Mouse (Mus musculus) T-helper 1 cell (primary cell): ENCODE results near the gene Adcy7.

Experiments
- in situ Hi-C: fragments of 300-600 bp; cut with MboI, MseI; formaldehyde crosslinking; loops from one replicate; pipeline ENCODE4 v1.15.1; 2025; ENCODE audit warnings: high pct_unique_total_duplicates

Gene Adcy7

DNA sequence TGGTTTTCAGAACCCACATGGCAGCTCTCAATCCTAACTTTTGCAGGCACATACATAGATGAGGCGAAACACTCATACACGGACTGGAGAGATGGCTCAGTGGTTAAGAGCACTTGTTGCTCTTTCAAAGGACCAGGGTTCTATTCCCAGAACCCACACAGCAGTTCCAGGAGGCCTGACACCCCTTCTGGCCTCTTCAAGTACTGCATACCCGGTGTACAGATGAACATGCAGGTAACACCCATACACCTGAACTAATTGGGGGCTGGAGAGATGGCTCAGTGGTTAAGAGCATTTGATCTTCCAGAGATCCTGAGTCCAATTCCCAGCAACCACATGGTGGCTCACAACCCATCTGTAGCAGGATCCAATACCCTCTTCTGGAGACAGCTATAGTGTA, 2.1 kb upstream of the Adcy7 start:
- in situ Hi-C loops: loop anchor here (5.0 to 10.0 kb wide), 3 partner anchors 87 to 425 kb away; partner anchors contain the start of genes Cyld and Snx20

DNA sequence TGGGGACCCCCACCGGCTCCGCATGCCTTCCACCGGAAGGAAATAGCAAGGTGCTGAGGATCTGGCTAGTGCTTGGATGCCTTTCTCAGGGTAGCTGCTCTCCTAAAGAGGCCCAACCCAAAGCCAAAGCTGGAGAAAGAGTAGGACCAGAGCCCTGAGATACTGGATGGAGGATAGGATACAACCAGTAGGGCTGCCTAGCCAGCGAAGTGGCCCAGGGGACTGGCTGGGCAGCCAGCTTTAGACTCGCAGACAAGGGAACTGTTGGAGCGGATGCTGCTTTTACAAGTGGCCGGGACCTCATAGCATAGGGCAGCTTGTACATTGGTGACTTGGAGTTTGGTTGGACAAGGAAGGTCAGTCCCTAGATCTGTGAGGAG, 838 bp downstream of the Adcy7 start:
- in situ Hi-C loops: loop anchor here (5.0 to 10.0 kb wide), 3 partner anchors 84 to 422 kb away; partner anchors contain the start of genes Cyld and Snx20

DNA sequence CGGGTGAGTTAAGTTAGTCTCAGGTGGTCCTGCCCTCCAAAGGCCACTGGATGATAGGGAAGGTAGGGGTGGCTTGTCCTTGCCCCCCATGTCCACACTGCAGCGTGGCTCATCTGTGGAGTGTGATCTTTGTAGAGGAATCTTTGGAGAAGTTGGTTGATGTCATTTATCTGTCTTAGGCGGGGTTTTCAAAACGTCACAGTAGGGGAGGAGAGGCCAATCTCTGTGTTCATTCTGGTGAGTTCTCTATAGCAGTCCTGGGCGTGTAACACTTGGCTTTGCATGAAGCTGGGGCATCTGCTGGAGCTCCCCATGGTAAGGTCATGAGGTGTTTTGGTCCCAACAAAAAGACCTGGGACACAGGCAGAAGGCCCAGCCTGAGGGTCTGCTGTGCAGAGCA, 1.9 kb downstream of the Adcy7 start:
- in situ Hi-C loops: loop anchor here (5.0 to 10.0 kb wide), 3 partner anchors 83 to 421 kb away; partner anchors contain the start of genes Cyld and Snx20

DNA sequence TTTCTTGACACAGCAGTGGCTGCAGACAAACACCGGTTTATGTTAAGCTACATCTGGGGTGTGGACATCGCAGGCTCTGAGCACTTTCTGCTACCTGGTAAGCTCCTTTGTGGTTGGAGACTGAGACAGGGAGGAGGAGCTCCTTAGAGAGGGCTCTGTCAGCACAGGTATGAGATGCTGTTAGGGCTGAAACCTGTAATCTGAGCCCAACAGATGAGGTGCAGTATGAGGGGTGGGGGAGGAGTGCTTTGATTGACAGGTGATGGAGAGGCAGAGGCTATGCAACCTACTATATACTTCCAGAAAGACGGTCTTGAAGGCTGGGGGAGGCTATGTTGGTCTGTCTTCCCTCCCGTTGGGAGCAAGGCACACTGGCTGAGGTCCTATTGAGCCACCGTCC, 7.0 kb downstream of the Adcy7 start:
- in situ Hi-C loops: loop anchor here (10.0 kb wide), 1 partner anchor 416 kb away; the partner anchor contains the start of gene Cyld

DNA sequence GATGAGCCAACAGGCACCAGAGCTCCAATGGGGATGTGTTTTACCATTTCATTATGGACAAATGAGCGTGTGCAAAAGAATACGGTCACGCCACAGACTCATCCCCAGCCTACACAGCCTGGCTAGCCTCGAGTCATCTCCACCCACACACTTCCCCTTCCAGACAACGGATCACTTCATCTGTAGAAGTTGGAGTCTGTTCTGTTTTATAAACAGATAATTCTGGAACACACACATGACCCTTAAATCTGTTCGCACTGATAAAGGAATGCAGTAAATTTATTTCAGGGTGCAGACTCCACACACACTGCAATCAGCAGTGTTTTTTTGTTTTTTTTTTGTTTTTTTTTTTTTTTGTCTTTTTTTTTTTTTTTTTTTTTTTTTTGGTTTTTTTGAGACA, 7.5 kb downstream of the Adcy7 start:
- in situ Hi-C loops: loop anchor here (10.0 kb wide), 1 partner anchor 415 kb away; the partner anchor contains the start of gene Cyld

DNA sequence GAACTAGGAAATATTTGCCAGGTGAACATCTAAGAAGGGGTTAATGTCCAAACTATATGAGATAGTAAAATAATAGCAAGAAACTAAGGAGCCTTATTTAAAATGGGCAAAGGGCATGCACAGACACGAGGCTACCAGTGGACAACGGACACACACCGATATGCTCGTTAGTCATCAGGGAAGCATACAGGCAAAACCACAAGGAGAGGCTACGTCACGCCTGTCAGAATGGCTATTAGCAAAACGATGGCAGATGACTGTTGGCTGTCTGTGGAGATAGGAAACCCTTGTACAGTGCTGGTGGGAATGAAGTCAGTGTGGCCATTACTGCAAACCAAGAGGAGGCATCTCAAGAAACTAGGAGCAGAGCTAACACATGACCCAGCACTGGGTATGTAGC, 8.7 kb downstream of the Adcy7 start:
- in situ Hi-C loops: no loop called here

DNA sequence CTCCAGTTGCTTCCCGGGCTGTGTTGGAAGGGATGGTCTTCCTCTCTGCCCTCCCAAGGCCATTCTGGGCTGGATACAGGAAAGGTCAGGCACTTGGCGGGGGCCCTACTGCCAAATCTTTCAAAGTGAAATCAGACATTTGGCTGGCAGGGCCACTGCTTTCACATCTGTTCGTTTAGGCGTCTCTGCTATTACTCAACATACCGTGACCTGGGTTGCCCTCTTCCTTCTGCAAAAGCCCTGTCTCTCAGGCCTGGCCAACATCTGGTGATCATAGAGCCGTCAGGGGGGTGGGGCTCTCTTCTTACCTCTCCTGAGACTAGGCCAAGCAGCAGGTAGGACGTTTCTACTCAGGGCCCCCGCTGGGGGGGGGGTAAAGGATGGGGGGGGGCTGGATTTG, 10.5 kb downstream of the Adcy7 start:
- in situ Hi-C loops: no loop called here

DNA sequence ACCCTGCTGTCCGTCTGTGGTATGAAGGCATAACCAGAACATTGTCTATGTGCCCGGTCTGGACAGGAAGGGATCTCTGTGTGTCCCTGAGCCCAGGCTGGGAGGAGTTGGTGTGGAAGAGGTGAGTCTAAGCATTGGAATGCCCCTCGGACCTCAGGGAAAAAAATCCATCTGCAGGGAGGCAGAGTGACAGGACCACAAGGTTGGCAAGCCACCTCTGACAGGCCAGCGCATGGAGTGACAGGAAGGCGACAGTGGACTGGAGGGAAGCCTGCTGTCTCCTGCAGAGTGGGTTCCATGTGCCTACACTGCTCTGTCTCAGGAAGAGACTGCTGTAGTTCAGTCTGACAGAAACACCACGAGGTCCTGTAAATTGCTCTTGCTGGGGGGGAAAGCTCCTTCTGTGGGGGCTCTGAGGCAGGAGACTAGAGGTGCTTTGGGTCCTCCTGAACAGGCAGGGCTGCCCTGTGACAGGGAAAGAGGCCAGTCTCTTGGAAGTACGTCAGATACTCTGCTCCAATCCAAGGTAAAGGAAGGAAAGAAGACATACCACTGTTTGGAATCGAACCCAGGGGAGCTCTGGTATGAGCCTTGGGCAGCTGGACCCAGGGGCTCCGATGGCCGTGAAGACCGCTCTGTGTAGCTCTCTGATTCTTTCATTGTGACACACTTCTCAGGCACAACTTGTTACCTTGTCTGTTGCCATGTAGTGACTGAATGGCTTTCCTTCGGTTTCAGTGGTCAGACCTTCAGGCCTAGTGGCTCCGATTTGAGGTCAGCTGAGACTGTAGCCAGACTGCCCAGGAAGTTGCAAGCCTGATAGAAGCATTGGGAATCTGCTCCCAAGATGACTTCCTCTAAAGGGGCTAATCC, 11.3 kb downstream of the Adcy7 start:
- in situ Hi-C loops: no loop called here

DNA sequence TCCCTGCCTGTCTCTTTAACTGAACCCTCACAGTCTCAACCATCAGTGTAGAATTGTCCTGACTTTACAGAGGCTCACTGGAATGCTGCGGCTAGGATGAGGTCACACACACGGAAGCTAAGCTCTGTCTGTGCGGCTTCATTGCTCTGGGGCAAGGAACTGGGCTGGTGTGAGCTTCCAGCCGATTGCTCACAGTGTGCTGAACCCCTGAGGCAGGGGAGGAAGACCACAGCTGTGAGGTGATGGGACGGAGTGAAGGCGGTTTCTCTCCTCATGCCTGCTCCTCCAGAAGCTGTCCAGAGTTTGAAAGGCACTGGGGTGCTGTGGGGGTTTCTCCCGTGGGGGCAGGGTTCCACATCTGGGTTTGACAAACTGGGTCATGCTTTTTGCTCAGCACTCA, 12.5 kb downstream of the Adcy7 start:
- in situ Hi-C loops: no loop called here

DNA sequence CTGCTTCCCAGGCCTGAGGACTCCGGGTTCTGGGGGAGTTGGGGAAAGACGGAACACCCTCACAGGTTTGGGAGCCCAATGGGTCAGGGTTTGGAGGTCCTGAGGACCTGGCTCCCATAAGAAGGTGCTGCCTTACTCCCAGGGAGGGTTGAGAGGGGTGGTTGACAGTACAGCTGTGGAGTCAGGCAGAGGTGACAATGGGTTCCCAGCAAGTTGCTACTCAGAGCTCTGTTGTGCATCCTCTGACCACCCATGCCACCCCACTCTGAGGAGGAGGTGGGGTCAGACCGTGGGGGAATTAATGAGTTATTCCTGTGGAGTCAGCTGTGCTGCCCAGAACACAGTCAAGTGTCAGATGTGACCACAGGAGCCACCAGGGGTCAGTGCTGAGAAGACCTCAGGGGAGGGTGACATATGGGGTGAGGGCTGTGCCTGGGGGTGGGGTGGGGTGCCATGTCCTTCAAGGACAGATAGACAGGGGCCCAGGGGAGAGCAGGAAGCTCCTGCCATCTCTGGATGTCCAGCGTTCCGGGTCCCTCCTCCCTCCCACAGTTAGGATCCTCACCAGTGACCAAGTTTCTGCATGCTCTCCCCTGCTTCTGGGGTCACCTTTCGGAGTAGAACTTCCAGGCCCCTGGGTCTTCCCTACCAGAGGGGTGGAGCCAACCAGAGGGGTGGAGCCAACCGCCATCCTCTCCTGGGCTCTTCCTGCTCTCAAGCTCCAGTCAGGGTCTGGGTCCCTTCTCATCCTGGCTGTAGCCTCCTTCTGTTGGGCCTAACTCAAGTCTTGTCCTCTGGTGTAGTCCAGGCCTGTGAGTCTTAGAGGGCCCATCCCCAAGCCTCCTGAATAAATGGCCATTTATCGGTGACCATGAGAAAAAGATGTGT, 13.5 kb downstream of the Adcy7 start:
- in situ Hi-C loops: no loop called here

DNA sequence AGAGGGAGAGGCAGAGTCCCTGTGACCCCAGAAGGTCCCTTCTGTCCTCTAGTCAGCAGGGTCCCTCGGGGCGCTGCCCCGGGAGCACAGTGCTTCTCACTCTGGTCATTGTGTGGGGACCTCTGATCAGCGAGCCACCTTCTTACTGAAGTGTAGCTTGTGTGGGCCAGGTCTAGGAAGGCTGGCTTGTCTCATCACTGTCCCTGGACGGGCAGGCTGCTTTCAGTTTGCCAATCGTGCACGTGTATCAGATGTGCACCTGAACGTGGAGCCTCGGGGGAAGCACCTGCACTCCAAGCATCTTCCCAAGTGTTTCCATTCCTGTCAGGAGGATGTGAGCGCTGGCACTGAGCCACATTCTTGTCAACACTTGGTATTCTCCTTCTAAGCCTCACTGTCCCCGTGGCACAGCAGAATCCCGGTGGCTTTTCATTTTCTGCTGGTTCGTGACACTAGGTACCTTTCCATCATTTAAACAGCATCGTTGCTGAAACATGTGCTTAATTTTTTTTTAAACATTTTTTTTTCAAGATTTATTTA, 14.3 kb downstream of the Adcy7 start:
- in situ Hi-C loops: no loop called here

DNA sequence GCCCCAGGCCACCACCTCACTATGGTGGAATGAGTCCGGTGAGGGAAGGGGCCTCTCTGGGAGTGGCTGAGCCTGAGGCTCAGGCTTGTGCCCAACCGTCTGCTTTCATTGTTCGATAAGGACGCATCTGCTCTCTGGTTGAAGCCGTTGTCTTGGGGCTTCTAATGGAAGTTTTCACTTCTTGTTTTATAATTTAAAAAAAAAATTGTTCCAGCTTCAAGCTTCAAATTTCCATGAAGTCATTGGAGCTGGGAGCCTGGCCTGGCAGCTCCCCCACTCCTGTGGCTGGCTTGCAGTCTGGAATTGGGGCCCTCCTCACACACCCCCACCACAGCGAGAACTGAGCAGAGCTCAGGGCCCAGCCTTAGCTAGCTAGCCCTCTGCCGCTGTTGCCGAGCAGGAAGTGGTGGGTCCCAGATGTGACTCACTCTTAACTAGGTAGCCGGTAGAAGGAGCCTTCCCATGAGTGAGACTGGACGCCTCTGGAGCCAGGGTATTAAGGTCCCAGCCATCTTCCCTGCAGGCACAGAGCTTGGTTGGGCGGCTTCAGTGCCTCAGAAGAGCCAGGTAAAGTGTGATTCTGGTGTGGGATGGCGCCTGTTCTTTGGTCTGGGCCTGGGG, 16.5 kb downstream of the Adcy7 start:
- in situ Hi-C loops: no loop called here

DNA sequence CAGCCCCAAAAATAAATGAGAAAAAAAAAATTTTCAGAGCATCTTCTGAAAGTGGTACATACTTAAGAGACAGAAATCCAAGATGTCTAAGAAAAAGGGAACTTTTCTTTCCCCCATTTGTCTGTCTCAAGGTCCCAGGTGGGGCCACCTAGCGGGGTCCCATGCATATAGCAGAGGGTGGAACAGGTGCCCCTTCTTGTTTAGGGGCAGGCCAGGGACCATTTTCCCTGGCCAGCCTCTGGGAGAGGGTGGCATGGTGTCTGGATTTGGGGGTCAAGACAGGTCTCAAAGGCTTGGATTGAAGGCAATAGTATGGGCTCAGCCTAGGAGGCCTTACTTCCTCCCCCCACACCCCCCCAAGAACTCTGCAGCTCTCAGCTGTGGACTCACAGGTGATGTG, 17.7 kb downstream of the Adcy7 start:
- in situ Hi-C loops: no loop called here

DNA sequence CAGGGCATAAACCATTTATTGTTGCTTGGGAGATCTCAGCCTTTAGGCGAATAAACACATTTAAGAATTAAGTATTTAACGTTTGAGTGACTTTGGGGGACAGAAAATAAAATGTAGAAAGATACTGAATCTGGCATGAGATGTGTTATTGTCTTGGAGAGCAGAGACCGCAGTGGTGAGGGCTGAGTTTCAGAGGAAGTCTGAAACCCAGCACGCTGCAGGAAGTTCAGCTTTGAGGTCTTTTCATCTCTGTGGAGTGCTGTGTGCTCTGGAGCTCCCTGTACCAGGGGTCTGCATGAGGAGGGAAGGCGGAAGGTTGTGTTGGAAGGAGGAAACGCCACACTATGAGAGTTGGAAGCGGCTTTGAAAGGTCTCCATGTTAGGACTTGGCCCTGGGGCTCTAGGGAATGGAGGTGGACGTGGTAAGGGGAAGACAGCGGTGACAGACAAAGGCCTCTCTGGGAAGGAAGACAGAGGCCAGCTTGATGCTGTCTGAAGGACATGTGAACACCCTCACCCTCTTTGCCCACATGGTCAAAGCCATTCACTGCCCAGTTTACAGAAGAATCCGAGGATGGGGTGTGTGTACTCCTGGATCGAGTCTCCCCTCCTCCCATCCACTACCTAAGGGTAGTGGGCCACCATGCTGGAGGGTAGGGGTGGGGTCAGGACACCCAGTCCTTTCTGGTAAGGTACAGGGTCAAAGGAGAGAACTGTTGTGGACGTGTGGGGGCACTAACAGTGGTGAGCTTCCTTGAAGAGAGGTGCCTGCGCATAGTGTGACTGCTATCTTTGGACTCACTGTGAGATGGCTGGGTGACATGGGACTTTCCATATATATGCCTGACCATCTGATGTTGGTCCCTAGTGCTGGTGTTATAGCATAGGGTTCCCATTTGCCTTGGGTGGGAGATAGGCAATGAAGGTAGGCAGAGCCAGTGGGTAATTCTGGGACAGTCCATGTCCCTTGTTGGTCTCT, 18.4 kb downstream of the Adcy7 start:
- in situ Hi-C loops: no loop called here

DNA sequence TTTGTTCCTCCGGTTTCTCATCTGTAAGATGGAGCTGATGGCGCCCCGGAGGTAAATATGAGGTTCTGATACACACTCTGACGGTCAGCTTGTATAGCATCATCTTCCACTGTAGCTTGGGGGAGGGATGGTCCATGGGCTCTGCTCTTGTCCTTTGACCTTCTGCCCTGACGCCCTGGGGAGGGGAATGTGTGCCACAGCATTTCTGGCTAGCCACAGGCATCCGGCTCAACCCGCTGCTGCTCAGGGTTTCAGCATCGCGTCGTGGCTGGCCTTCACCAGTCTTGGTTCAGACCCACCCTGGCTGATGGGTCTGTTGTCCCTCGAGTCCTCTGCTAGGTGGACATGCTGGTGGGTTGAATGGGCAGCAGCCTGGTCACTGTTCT, 19.1 kb downstream of the Adcy7 start:
- in situ Hi-C loops: no loop called here

DNA sequence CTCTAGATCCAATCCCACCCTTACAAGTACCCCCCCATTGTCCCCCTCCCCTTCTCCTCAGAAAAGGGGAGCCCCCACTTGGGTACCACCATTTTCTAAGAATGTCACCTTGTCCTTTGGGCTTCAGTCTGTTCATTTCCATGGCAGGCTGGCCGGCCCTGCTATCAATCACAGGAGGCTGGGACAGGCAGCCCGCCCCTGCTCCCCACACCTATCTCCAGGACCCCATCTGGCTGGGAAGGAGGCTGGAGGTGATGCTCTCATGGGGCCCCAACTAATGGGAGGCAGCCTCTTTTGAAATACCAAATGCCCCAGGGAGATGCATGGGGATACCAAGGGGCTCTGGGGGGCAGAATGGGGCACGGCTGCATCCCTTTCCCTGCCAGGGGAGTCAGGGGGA, 20.7 kb downstream of the Adcy7 start:
- in situ Hi-C loops: no loop called here

DNA sequence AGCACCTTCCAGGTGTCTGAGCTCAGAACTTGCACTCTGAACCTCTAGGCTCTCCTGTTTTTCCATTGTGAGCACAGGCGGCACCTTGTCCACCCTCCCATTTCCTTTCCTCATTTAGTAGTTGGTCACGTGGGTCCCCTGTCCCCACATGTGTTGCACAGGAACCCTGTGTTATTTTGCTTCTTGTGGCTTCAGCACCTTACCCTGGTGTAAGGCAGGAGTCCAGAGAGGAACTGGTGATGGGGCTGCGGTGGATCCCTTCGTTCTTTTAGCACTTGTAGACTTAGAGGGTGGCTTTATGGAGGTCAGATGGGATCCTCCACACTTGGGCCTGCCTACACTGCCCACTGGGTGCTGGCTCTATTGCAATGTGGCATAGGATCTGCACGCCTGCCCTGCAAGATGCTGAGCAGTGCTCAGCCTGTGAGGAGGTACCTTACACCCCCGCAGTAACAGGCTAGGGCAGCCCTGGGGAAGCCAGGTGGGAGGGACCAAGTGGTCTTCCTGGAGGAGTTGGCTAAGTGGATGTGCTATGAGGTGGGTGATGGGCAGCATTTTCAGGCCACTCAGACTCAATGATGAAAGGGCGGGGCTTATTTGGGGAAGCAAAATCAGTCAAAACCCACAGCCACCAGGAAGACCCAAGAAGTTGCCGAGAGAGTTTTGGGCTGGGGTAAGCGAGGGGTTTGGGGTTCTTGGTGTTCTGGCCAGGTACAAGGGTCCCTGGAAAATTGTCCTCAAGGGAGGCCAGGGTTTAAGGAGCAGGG, 21.6 kb downstream of the Adcy7 start:
- in situ Hi-C loops: no loop called here

DNA sequence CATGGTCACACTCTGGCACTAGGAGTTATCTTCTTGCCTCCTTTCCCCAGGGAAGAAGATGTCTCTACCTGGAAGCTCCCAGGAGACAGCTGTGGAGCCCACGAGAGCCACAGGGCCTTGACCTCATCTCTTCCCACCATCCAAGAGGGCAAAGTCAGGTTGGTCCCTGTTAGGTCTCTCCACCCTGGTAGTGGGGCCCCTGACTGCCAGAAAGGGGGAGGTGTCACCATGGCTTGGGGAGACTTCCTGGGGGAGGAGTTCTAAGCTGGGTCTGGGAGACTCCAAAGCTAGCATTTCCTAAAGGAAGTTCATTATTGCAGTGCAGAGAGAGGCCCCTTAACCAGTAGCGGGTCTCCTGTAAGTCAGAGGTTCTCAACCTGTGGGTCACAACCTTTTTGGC, 22.8 kb downstream of the Adcy7 start:
- in situ Hi-C loops: no loop called here

DNA sequence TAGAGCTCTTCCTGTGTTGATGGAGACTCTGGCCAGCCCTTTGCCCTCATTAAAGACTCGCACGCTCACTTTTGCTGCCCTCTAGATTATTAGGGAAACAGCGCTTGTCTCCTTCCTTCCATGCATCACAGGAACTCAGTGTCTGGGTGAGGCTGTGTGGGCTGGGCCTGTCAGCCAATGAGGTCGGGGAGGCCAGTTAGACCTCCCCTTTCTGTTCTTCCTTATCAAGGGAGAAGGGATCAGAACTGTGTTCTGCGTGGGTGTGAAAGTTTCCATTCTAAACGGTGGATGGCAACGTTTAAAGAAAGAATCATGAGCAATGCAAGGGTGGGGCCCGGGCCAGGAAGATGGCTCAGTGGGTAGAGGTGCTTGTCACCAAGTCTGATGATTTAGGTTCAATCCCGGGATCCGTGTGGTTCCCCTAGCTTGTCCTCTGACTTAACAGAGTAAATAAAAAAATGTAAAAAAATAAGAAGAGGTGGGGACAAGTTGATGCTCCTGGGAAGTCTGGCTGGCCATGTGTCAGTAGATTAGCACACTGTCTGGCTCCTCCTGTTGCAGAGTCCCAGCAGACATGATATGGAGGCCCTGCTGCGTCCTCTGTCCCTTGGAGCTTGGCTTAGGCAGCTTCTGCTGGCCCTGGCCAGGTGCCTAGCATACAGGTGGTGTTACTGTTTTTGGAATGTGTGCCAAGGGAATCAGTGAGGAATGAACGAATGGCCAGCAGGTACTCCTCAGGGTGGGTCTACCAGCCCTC, 26.0 kb downstream of the Adcy7 start:
- in situ Hi-C loops: no loop called here
